Mouse (Mus musculus) MEL (cell line): Measurements from ENCODE around the gene Clock.

Source experiments
- BHLHE40 ChIP-seq: IDR thresholded peaks from 2 replicates; pipeline ENCODE4 v1.6.1; 2012; ENCODE audit warnings: low read depth, mild to moderate bottlenecking, inconsistent platforms, low read length, improper control_type of control experiment, borderline replicate concordance
- CTCF ChIP-seq, 3 experiments: IDR thresholded peaks in 2 of 3; conservative IDR thresholded peaks in 1 of 3; 2 replicates each; pipeline ENCODE4 v1.5.1; 2011 to 2012; ENCODE audit warnings: low read length in 3 of 3, low read depth in 2 of 3, mild to moderate bottlenecking in 2 of 3, improper control_type of control experiment in 1 of 3, inconsistent platforms in 1 of 3, mixed read lengths in 1 of 3, moderate library complexity in 1 of 3; ENCODE audit not compliant: control insufficient read depth in 1 of 3, insufficient read depth in 1 of 3, poor library complexity in 1 of 3, severe bottlenecking in 1 of 3
- EP300 ChIP-seq, 2 experiments: IDR thresholded peaks; 2 replicates each; pipeline ENCODE4 v1.6.1; 2011; ENCODE audit warnings: improper control_type of control experiment in 2 of 2, low read length in 2 of 2, low read depth in 1 of 2, mild to moderate bottlenecking in 1 of 2
- POLR2A ChIP-seq, 2 experiments: IDR thresholded peaks; 2 replicates each; pipeline ENCODE4 v1.6.1; 2011 to 2012; ENCODE audit warnings: low read length in 2 of 2, mild to moderate bottlenecking in 2 of 2, control low read depth in 1 of 2, improper control_type of control experiment in 1 of 2, low read depth in 1 of 2, moderate library complexity in 1 of 2; ENCODE audit not compliant: control insufficient read depth in 1 of 2, insufficient read depth in 1 of 2, poor library complexity in 1 of 2
- POLR2AphosphoS2 ChIP-seq: IDR thresholded peaks from 2 replicates; pipeline ENCODE4 v1.6.1; 2011; ENCODE audit warnings: low read length, improper control_type of control experiment
- USF1 ChIP-seq: IDR thresholded peaks from 2 replicates; pipeline ENCODE4 v1.6.1; 2014; ENCODE audit warnings: low read depth, mild to moderate bottlenecking, inconsistent platforms, low read length, improper control_type of control experiment, moderate library complexity

DNA sequence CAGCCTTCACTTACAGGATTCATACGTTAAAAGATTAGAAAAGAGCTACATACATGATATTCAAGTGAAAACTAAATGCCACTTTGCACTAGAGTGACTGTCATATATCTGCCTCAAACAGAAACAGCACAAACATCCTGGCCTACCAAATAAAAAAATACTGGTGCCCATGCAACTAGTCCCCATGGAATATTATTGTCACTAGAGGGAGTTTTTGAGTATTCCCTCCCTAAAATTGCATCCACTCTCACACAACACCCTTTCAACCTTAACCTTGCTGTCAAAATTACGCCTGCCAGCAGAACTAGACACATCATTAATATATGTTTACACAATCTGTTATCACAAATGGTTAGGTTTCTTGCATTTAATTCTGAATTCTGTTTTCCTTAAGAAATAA is 2.6 kb downstream of the Clock start:
- peak in 1 of 3 experiments; percentile 16; a peak in 2 of 6 replicates for TF ChIP-seq CTCF (IDR thresholded peaks at IDR 0.05 in 2 of 3, conservative IDR thresholded peaks at IDR 0.05 in 1 of 3; ENCODE audit: control insufficient read depth in 1 of 3, insufficient read depth in 1 of 3, low read depth in 2 of 3, low read length in 3 of 3, poor library complexity in 1 of 3, severe bottlenecking in 1 of 3)
- no peak for TF ChIP-seq POLR2A (IDR thresholded peaks at IDR 0.05; ENCODE audit: control insufficient read depth in 1 of 2, insufficient read depth in 1 of 2, low read depth in 1 of 2, low read length in 2 of 2, poor library complexity in 1 of 2)
- no peak for TF ChIP-seq BHLHE40
- TF ChIP-seq EP300 (IDR thresholded peaks at IDR 0.05; ENCODE audit: low read depth in 1 of 2, low read length in 2 of 2) = no peak
- no peak for TF ChIP-seq USF1
- no peak for TF ChIP-seq POLR2AphosphoS2
